Mouse (Mus musculus): ENCODE data around the gene Traf2.

Gene Traf2

DNA sequence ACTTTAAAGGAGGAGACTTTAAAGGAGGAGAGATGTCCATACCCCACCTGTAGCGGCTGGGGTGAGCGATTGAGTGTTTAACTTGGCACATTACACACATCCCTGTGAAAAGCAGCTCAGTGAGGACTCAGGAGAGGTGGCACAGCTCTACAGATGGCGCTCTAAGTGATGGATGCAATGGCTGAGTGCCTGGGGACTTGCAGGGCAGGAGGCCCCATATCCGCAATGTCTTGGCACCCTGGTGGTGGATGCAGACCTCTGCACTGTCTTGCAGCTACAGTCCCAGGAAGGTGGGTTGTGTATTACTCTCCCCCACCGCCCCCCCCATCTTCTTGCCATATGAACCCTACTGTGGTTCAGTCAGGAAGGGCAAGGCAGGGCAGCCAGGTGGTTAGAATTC lies 39.8 kb downstream of the Traf2 start:
- TF ChIP-seq POU5F1 (IDR thresholded peaks at IDR 0.05; ENCODE audit: borderline replicate concordance, low read length) = no peak
- TF ChIP-seq CTCF (conservative IDR thresholded peaks at IDR 0.05; ENCODE audit: low read length) = peak; percentile 19; the same call in 1 of the 2 replicates
- no peak for TF ChIP-seq NANOG (IDR thresholded peaks at IDR 0.05; ENCODE audit: borderline replicate concordance, low read length)
- peaks cover 25% of the 10 kb centered on the region for H3K4me1 ChIP-seq (replicated peaks; ENCODE audit: low read depth, low read length)
- H3K9me3 ChIP-seq (ENCODE audit: low read length) = no peaks in the 10 kb centered on the region
- no peak overlapping the region for H3K4me3 ChIP-seq (replicated peaks; ENCODE audit: low read length)
- peaks cover 31% of the 10 kb centered on the region for H3K36me3 ChIP-seq (ENCODE audit: insufficient read depth, low read length)
- H3K27me3 ChIP-seq (ENCODE audit: insufficient read depth, low read length) = no peaks in the 10 kb centered on the region

DNA sequence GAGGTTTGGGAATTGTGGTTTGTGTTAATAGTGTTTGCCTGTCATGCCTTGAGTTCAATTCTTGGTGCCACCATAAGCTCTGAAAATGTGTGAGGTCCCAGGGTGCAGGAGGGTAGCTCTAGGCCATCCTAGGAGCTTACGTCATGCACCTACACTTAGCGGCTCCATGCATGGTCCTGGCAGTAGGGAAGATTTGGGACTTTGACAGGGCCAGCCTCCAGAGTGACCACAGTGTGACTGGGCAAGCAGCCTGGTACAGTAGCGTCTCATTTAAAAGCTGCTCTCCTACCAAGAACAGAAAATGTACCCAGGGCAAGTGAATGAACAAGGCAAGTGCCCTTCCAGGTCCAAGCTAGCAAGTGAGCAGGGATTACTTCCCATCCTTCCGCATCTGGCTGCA lies 40.9 kb downstream of the Traf2 start:
- peaks cover 35% of the 10 kb centered on the region for H3K4me1 ChIP-seq (replicated peaks; ENCODE audit: low read depth, low read length)
- H3K36me3 ChIP-seq (ENCODE audit: insufficient read depth, low read length) = peaks cover 31% of the 10 kb centered on the region
- no peaks in the 10 kb centered on the region for H3K27me3 ChIP-seq (ENCODE audit: insufficient read depth, low read length)
- H3K9me3 ChIP-seq (ENCODE audit: low read length) = no peaks in the 10 kb centered on the region
- TF ChIP-seq CTCF (conservative IDR thresholded peaks at IDR 0.05; ENCODE audit: low read length) = no peak
- TF ChIP-seq NANOG (IDR thresholded peaks at IDR 0.05; ENCODE audit: borderline replicate concordance, low read length) = no peak
- no peak for TF ChIP-seq POU5F1 (IDR thresholded peaks at IDR 0.05; ENCODE audit: borderline replicate concordance, low read length)
- H3K4me3 ChIP-seq (replicated peaks; ENCODE audit: low read length) = no peak overlapping the region

DNA sequence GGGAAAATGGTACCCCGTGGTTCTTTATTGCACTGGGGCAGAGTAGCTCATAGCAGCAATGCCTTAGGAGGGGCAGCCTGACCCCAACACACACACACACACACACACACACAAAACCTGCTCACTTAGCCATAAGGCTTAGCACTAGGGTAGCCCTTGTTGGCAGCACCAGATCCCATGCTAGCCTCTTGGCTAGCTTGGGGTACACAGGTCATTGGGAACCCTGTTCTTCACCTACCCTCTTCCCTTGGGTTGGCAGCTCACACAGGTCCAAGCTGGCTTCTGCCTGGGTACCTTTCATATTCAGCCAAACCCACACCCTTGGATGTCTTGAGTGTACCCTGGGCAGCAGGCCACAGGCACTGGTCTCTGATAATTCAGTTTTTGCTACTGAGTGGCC lies 41.7 kb downstream of the Traf2 start:
- Histone ChIP-seq H3K36me3 (ENCODE audit: insufficient read depth, low read length) (peaks cover 31% of the 10 kb centered on the region), H3K27me3 (ENCODE audit: insufficient read depth, low read length) (no peaks in the 10 kb centered on the region), H3K4me3 (replicated peaks; ENCODE audit: low read length) (no peak overlapping the region), H3K9me3 (ENCODE audit: low read length) (no peaks in the 10 kb centered on the region), H3K4me1 (replicated peaks; ENCODE audit: low read depth, low read length) (peaks cover 39% of the 10 kb centered on the region)
- TF ChIP-seq POU5F1 (IDR thresholded peaks at IDR 0.05; ENCODE audit: borderline replicate concordance, low read length) = no peak
- no peak for TF ChIP-seq CTCF (conservative IDR thresholded peaks at IDR 0.05; ENCODE audit: low read length)
- no peak for TF ChIP-seq NANOG (IDR thresholded peaks at IDR 0.05; ENCODE audit: borderline replicate concordance, low read length)

DNA sequence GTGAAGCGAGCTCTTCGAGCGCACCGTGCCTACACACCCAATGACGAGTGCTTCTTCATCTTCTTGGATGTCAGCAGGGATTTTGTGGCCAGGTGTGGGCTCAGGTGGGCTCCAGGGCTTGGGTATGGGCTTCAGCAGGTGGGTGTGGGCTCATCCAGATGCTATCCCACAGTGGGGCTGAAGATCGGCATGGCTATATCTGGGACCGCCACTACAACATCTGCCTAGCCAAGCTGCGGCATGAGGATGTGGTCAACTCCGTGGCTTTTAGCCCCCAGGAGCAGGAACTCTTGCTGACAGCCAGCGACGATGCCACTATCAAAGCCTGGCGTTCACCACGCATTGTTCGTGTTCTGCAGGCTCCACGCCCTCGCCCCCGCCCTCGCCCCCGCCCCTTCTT lies 42.2 kb downstream of the Traf2 start:
- peaks cover 44% of the 10 kb centered on the region for H3K4me1 ChIP-seq (replicated peaks; ENCODE audit: low read depth, low read length)
- H3K4me3 ChIP-seq (replicated peaks; ENCODE audit: low read length) = no peak overlapping the region
- H3K9me3 ChIP-seq (ENCODE audit: low read length) = no peaks in the 10 kb centered on the region
- peaks cover 31% of the 10 kb centered on the region for H3K36me3 ChIP-seq (ENCODE audit: insufficient read depth, low read length)
- H3K27me3 ChIP-seq (ENCODE audit: insufficient read depth, low read length) = no peaks in the 10 kb centered on the region
- no peak for TF ChIP-seq POU5F1 (IDR thresholded peaks at IDR 0.05; ENCODE audit: borderline replicate concordance, low read length)
- no peak for TF ChIP-seq CTCF (conservative IDR thresholded peaks at IDR 0.05; ENCODE audit: low read length)
- no peak for TF ChIP-seq NANOG (IDR thresholded peaks at IDR 0.05; ENCODE audit: borderline replicate concordance, low read length)

DNA sequence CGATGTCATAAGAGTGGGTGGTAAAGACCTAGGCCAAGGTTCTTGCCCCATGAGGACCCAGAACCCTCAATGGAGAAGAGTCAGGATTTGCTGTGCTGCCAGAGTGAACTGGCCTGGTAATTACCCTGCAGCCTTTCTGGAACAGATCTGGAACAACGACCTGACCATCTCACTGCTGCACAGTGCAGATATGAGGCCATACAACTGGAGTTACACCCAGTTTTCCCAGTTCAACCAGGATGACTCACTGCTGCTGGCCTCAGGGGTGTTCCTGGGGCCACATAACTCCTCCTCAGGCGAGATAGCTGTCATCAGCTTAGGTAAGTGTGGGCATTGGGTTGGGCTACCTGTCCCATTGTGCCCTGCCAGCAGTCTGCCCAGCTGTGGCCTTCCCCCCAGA lies 44.0 kb downstream of the Traf2 start:
- H3K4me1 ChIP-seq (replicated peaks; ENCODE audit: low read depth, low read length) = peaks cover 61% of the 10 kb centered on the region
- peaks cover 31% of the 10 kb centered on the region for H3K36me3 ChIP-seq (ENCODE audit: insufficient read depth, low read length)
- H3K27me3 ChIP-seq (ENCODE audit: insufficient read depth, low read length) = no peaks in the 10 kb centered on the region
- peak overlapping the region; percentile 93 for H3K4me3 ChIP-seq (replicated peaks; ENCODE audit: low read length)
- no peaks in the 10 kb centered on the region for H3K9me3 ChIP-seq (ENCODE audit: low read length)
- no peak for TF ChIP-seq POU5F1 (IDR thresholded peaks at IDR 0.05; ENCODE audit: borderline replicate concordance, low read length)
- TF ChIP-seq CTCF (conservative IDR thresholded peaks at IDR 0.05; ENCODE audit: low read length) = no peak
- no peak for TF ChIP-seq NANOG (IDR thresholded peaks at IDR 0.05; ENCODE audit: borderline replicate concordance, low read length)

DNA sequence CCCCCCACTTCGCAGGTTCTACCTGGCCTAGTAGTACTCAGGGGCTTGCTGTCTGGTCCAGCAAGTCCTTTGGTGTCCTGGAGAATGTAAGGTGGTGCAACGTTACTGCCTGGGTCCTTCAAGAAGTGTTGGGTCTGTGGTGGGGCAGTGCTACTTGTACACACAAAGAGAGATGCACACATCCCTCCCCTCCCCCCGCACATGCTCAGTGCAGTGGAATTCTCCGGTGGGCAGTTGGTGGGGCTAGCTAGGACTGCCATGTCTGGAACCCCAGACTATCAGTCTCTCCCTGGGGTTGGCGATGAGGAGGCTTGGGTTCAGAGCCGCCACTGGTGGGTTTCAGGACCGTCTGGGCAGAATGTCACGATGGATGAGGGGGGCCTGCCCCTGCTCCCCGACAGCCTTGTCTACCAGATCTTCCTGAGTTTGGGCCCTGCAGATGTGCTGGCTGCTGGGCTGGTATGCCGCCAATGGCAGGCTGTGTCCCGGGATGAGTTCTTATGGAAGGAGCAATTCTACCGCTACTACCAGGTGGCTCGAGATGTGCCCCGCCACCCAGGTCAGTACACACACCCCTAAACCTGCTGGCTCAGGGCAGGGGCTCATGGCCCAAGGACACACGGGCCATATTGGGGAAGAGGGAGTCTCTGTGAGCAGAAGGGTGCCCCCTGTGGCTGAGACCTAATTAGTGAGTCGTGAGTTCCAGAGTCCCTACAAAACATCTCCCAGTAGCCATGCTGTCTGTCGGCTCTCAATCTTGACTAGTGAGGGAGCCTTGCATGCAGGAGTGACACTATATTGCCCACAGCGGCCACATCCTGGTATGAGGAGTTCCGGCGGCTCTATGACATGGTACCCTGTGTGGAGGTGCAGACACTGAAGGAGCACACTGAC lies 44.9 kb downstream of the Traf2 start, which contains the start of gene C8g:
C8g (minus strand) TSS at position 127 of the 894 bp plus-strand sequence.
- peaks cover 68% of the 10 kb centered on the region for H3K4me1 ChIP-seq (replicated peaks; ENCODE audit: low read depth, low read length)
- TF ChIP-seq NANOG (IDR thresholded peaks at IDR 0.05; ENCODE audit: borderline replicate concordance, low read length) (no peak), POU5F1 (IDR thresholded peaks at IDR 0.05; ENCODE audit: borderline replicate concordance, low read length) (no peak), CTCF (conservative IDR thresholded peaks at IDR 0.05; ENCODE audit: low read length) (no peak)
- H3K27me3 ChIP-seq (ENCODE audit: insufficient read depth, low read length) = no peaks in the 10 kb centered on the region
- H3K4me3 ChIP-seq (replicated peaks; ENCODE audit: low read length) = peak within 1 kb of the TSS; percentile 93
- no peaks in the 10 kb centered on the region for H3K9me3 ChIP-seq (ENCODE audit: low read length)
- H3K36me3 ChIP-seq (ENCODE audit: insufficient read depth, low read length) = peaks cover 31% of the 10 kb centered on the region

DNA sequence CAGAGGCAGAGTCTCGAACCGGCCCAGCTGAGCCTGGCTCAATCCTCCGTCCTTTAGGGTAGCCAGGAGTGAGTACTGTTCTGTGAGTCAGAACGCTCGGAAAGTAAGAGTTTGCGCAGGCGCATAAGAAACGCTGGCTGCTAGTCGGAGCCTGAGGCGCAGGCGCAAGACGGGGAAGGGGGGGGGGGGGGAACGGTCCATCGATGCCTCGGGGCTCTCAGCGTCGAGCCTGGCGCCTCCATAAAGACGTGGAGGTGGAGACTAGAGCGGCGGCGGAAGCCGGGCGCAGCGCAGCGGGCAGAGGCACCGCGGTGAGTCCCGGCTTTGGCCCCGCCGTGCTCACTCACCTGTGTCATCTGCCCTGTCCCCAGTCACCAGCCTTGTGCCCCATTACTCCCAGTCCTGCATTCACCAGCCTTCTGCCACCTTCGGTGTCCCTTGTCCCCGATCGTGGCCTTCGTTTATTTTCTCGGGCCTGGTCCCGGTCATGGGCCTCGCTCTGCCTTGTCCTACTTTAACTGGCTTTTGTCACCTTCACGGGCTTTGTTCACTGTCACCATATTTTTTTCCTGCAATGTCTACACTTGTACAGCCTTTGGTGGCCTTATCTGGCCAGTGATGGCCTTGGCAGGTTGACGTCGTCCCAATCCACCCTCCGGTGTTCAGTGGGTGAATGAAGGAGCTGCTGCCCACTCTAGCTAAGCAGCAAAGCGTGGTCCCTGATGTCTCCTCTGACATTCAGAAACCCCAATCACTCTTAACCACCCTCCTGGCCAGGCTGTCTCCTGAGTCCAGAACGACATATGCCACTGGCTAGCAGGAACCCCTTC lies 45.9 kb downstream of the Traf2 start, which contains the start of gene Fbxw5:
Fbxw5 (plus strand) TSS at position 175 of the 830 bp plus-strand sequence.
- peak within 1 kb of the TSS; percentile 93 for H3K4me3 ChIP-seq (replicated peaks; ENCODE audit: low read length)
- no peaks in the 10 kb centered on the region for H3K9me3 ChIP-seq (ENCODE audit: low read length)
- TF ChIP-seq NANOG (IDR thresholded peaks at IDR 0.05; ENCODE audit: borderline replicate concordance, low read length) (no peak), CTCF (conservative IDR thresholded peaks at IDR 0.05; ENCODE audit: low read length) (no peak), POU5F1 (IDR thresholded peaks at IDR 0.05; ENCODE audit: borderline replicate concordance, low read length) (no peak)
- H3K4me1 ChIP-seq (replicated peaks; ENCODE audit: low read depth, low read length) = peaks cover 68% of the 10 kb centered on the region
- peaks cover 31% of the 10 kb centered on the region for H3K36me3 ChIP-seq (ENCODE audit: insufficient read depth, low read length)
- H3K27me3 ChIP-seq (ENCODE audit: insufficient read depth, low read length) = no peaks in the 10 kb centered on the region

DNA sequence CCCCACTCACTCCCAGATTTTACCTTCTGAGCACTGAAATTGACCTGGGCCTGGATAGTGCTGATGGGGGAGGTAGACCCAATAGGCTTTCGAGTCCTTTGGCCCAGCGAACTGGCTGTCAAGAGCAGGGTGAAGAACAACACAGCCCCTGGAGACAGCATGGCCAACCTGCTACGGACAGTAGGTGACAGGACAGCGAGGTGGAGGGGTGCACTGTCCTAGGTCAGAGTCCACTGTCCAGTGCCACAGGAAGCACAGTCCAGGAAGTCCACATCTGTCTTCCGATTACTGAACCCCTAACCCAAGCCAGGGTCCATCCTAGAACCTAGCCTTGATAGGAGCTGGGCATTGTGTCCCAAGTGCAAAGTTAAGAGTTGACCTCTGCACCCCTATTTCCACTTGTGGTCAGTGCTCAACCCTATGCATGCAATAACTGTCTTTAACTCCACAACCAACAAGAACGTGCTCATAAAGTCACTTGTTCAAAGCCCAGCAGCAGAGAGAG lies 46.6 kb downstream of the Traf2 start:
- Histone ChIP-seq H3K36me3 (ENCODE audit: insufficient read depth, low read length) (peaks cover 25% of the 10 kb centered on the region), H3K4me3 (replicated peaks; ENCODE audit: low read length) (peak overlapping the region; percentile 93)
- TF ChIP-seq POU5F1 (IDR thresholded peaks at IDR 0.05; ENCODE audit: borderline replicate concordance, low read length) (no peak), CTCF (conservative IDR thresholded peaks at IDR 0.05; ENCODE audit: low read length) (no peak), NANOG (IDR thresholded peaks at IDR 0.05; ENCODE audit: borderline replicate concordance, low read length) (no peak)

More for the DNA sequence above, 46.6 kb downstream of the Traf2 start:
- Histone ChIP-seq H3K27me3 (ENCODE audit: insufficient read depth, low read length) (no peaks in the 10 kb centered on the region), H3K9me3 (ENCODE audit: low read length) (no peaks in the 10 kb centered on the region), H3K4me1 (replicated peaks; ENCODE audit: low read depth, low read length) (peaks cover 68% of the 10 kb centered on the region)
